Mouse (Mus musculus): ENCODE measurements at regions not wholly inside any gene's neighbourhood (a gene's known extent, or its start where the extent isn't known, plus 50 kb on each side); places are given as distances from the start of the nearest gene placed in this dataset.

- no peaks in the 10 kb centered on the region for H3K36me3 ChIP-seq
- H3K9me3 ChIP-seq (replicated peaks): no peaks in the 10 kb centered on the region
- H3K4me3 ChIP-seq: no peak overlapping the region
- no peaks in the 10 kb centered on the region for H3K4me1 ChIP-seq
- no peaks in the 10 kb centered on the region for H3K27me3 ChIP-seq (ENCODE audit: low read depth, poor library complexity, severe bottlenecking)
- no peak overlapping the region for H3K27ac ChIP-seq (replicated peaks)
- no peak for DNase-seq (ENCODE audit: low spot score)
- WGBS: 89% methylated on average over 20 of the region's 20 CpGs
Measured at GRCm38 (mm10) chr3:18937333-18938122, 690.9 kb downstream of the 1700064H15Rik start.

DNA sequence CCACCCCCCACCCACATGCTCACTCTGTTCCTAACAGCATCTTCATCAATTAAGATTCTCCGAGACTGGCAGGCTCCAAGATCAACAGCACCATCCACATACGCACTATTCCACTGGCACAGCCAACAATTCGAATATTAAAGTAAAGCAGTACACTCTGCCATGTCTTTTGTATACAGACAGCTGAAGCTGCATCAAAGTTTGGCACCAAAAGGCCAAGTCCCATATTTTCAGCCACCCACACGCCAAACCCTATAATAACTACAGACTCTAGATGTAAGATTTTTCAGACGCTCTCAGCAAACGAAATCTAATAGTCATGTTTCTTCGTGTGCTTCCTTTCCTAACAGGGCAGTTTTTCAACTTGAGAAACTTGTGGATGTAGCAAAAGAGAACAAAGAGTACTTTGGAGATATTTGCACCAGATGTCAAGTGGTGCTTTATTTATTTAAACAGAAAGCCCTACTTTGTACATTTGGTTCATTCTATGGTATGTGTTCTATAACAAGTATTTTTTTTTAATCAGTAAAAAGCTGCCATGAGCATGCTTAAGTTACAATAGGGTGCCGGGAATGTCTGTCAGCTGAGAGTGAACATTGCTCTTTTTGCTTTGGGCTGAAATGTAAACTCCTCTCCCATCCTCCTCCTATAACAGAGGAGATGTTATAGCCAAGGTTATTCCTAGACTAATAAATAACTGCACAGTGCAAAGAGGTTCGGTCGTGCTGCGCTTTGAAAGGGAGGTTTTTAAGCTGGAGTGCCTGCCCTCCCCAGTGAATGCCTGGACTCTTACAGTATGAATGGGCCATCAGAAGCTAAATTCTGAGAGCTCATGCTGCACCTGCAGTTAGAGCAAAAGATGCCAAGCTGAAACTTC lies 686.9 kb downstream of the 1700064H15Rik start:
- Histone ChIP-seq H3K9me3 (replicated peaks) (no peaks in the 10 kb centered on the region), H3K27ac (replicated peaks) (no peak overlapping the region), H3K4me1 (no peaks in the 10 kb centered on the region), H3K36me3 (no peaks in the 10 kb centered on the region), H3K4me3 (no peak overlapping the region), H3K27me3 (ENCODE audit: low read depth, poor library complexity, severe bottlenecking) (no peaks in the 10 kb centered on the region)
- DNase-seq (ENCODE audit: low spot score): no peak
- 86% methylated on average over 11 of the region's 11 CpGs for WGBS

DNA sequence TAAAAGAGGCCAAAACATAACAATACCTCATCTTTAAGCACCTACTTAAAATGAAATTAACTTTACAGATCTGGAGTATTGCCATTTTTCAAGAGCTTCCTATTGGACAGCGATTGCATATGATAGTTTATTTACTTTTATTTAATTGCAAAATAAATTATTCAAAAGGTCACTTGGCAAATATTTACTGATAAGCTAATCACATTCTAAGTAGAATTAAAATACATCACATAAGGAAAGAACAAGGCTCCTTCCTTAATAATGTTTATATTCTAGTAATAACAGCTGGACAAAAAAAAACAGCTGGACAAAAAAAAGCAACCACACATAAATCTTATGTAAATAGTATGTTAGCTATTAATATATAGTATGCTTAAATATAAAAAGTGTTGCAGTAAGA lies 668.1 kb downstream of the 1700064H15Rik start:
- Histone ChIP-seq H3K4me1 (no peaks in the 10 kb centered on the region), H3K27ac (replicated peaks) (no peak overlapping the region), H3K4me3 (no peak overlapping the region), H3K36me3 (no peaks in the 10 kb centered on the region), H3K27me3 (ENCODE audit: low read depth, poor library complexity, severe bottlenecking) (no peaks in the 10 kb centered on the region), H3K9me3 (replicated peaks) (no peaks in the 10 kb centered on the region)
- WGBS: 86% methylated on average over 1 of the region's 1 CpGs
- no peak for DNase-seq (ENCODE audit: low spot score)

DNA sequence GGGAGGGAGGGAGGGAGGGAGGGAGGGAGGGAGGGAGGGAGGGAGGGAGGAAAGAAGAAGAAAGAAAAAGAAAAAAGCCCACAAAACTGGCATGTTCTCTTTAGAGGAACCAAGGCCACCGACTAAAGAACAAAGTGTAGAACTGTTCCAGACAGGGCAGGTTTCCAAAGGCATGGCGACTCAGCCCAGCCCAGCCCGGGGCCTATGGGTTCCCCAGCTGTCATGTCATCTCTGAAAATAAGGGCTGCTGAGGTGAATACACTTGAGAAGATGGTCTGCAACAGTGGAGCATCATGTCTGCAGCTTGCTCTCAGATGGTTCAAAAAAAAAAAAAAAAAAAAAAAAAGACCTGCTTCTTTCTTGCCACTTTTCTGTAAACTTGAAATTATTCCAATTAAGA lies 639.8 kb downstream of the 1700064H15Rik start:
- H3K27me3 ChIP-seq (ENCODE audit: low read depth, poor library complexity, severe bottlenecking): no peaks in the 10 kb centered on the region
- H3K36me3 ChIP-seq: no peaks in the 10 kb centered on the region
- no peak for DNase-seq (ENCODE audit: low spot score)
- no peaks in the 10 kb centered on the region for H3K9me3 ChIP-seq (replicated peaks)
- no peak overlapping the region for H3K4me3 ChIP-seq
- H3K4me1 ChIP-seq: no peaks in the 10 kb centered on the region
- no peak overlapping the region for H3K27ac ChIP-seq (replicated peaks)
- WGBS: 96% methylated on average over 3 of the region's 3 CpGs

- 76% methylated on average over 13 of the region's 13 CpGs for WGBS
- no peak overlapping the region for H3K27ac ChIP-seq (replicated peaks)
- H3K27me3 ChIP-seq (ENCODE audit: low read depth, poor library complexity, severe bottlenecking): no peaks in the 10 kb centered on the region
- no peaks in the 10 kb centered on the region for H3K36me3 ChIP-seq
- H3K4me3 ChIP-seq: no peak overlapping the region
- no peaks in the 10 kb centered on the region for H3K4me1 ChIP-seq
- no peak for DNase-seq (ENCODE audit: low spot score)
- no peaks in the 10 kb centered on the region for H3K9me3 ChIP-seq (replicated peaks)
Measured at GRCm38 (mm10) chr3:18989577-18990240, 638.8 kb downstream of the 1700064H15Rik start.

DNA sequence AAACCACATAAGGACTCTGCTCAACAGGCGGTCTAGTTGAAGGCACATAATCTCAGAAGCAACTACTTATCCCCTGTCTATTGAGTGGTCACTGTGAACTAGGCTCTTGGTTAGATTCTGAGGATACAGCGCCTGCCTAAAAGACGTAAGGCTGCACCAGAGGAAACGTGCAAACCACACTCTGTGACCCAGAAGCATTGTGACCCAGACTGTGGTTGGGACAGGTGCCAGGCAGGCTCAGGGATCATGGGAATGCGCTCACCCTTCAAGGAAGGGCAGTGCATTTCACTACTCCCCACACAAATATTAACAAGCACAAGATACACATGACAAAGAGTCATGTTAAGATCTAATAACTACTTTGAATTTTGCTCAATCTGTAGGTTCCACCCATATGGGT lies 628.3 kb downstream of the 1700064H15Rik start:
- DNase-seq (ENCODE audit: low spot score): no peak
- 86% methylated on average over 5 of the region's 5 CpGs for WGBS

GRCm38 (mm10) chr3:19002056-19002455 lies 626.4 kb downstream of the 1700064H15Rik start:
- no peak for DNase-seq (ENCODE audit: low spot score)
- Histone ChIP-seq H3K4me1 (no peaks in the 10 kb centered on the region), H3K36me3 (no peaks in the 10 kb centered on the region), H3K4me3 (no peak overlapping the region), H3K27ac (replicated peaks) (no peak overlapping the region), H3K9me3 (replicated peaks) (no peaks in the 10 kb centered on the region), H3K27me3 (ENCODE audit: low read depth, poor library complexity, severe bottlenecking) (no peaks in the 10 kb centered on the region)
- WGBS: 91% methylated on average over 7 of the region's 7 CpGs

More for the DNA sequence above, 628.3 kb downstream of the 1700064H15Rik start:
- Histone ChIP-seq H3K4me3 (no peak overlapping the region), H3K4me1 (no peaks in the 10 kb centered on the region), H3K9me3 (replicated peaks) (no peaks in the 10 kb centered on the region), H3K27ac (replicated peaks) (no peak overlapping the region), H3K27me3 (ENCODE audit: low read depth, poor library complexity, severe bottlenecking) (no peaks in the 10 kb centered on the region), H3K36me3 (no peaks in the 10 kb centered on the region)

DNA sequence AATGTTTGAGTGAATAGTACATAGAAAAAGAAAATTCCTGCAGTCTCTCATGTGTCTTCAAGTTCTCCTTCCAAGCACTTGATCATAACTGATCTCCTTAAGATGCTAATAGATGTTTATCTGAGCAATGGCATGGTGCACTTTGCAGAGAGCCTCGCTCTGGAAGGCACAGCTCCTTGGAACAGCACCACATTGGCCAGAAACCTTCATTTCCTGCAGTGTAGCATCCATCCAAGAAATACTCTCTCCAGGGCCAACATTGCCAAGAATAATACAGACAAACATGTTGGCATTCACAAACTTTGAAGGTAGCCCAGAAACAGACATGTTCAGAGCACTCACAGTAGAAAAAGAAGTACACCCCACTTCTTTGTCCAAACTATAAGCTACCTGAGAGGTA lies 623.7 kb downstream of the 1700064H15Rik start:
- H3K9me3 ChIP-seq (replicated peaks): no peaks in the 10 kb centered on the region
- H3K27ac ChIP-seq (replicated peaks): no peak overlapping the region
- WGBS: 87% methylated on average over 1 of the region's 1 CpGs

GRCm38 (mm10) chr3:19044566-19044965 lies 583.9 kb downstream of the 1700064H15Rik start:
- 74% methylated on average over 3 of the region's 3 CpGs for WGBS
- no peaks in the 10 kb centered on the region for H3K27me3 ChIP-seq (ENCODE audit: low read depth, poor library complexity, severe bottlenecking)
- no peaks in the 10 kb centered on the region for H3K36me3 ChIP-seq
- DNase-seq (ENCODE audit: low spot score): no peak
- H3K4me3 ChIP-seq: no peak overlapping the region
- no peak overlapping the region for H3K27ac ChIP-seq (replicated peaks)
- no peaks in the 10 kb centered on the region for H3K4me1 ChIP-seq
- H3K9me3 ChIP-seq (replicated peaks): no peaks in the 10 kb centered on the region

More for the DNA sequence above, 623.7 kb downstream of the 1700064H15Rik start:
- no peaks in the 10 kb centered on the region for H3K36me3 ChIP-seq
- no peak for DNase-seq (ENCODE audit: low spot score)
- H3K4me3 ChIP-seq: no peak overlapping the region
- no peaks in the 10 kb centered on the region for H3K27me3 ChIP-seq (ENCODE audit: low read depth, poor library complexity, severe bottlenecking)
- H3K4me1 ChIP-seq: no peaks in the 10 kb centered on the region

DNA sequence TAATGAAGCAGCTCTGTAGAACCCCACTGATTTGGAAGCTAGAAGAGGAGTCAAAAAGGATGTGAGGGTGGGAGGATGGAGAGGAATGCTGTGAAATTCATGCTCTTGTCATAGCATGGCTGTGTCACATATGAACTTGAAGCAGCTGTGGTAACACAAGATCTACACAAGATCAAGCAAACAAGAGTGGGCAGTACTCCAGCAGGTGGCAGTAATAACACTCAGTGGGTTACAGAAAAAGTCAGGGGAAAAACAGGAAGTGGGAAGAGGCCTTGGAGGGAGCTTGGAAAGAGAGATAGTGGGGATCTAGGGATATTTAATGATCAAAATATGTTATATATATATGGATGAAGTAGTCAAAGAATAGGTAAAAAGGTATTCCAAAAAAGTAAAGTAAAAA lies 582.5 kb downstream of the 1700064H15Rik start:
- H3K27me3 ChIP-seq (ENCODE audit: low read depth, poor library complexity, severe bottlenecking): no peaks in the 10 kb centered on the region
- H3K27ac ChIP-seq (replicated peaks): no peak overlapping the region
- no peaks in the 10 kb centered on the region for H3K4me1 ChIP-seq
- H3K9me3 ChIP-seq (replicated peaks): no peaks in the 10 kb centered on the region
- H3K36me3 ChIP-seq: no peaks in the 10 kb centered on the region
- H3K4me3 ChIP-seq: no peak overlapping the region
- DNase-seq (ENCODE audit: low spot score): no peak

DNA sequence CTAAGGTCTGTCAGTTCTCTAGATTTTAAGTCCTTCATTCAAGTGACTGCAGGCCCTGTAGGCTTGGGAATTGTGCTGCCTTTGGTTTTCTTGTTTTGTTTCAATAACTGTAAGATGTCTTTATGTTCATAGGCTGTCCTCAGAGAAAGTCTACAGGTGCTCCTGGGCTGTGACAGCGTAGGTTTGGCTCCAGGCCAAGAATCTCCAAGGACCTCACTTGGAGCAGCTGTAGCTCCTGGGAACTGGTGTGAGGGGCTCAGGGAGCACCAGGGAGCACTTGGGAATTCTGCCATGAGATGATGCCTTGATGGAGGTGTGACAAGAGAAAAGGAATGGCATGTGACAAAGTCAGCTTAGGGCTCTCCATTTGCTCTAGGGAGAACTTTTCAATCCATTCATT lies 581.9 kb downstream of the 1700064H15Rik start:
- WGBS: 87% methylated on average over 1 of the region's 1 CpGs

DNA sequence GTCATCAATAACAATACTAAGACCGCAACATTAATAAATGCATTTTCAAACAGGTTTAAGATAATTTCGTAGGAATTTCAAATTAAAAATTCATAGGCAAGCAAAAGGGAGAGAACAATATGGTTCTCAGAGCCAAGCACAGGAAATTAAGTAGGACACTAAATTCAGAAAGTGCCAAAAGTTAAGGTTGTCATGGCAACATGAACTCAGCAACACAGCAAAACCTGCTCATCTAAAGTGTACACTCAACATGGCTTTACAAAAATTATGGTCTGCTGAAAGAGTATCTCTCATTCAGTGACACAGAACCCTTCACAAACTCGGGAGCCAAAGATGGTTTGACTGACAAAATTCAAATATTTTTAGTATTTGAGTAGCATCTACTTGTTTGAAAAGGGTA lies 572.5 kb downstream of the 1700064H15Rik start:
- H3K27ac ChIP-seq (replicated peaks): no peak overlapping the region
- H3K36me3 ChIP-seq: no peaks in the 10 kb centered on the region
- no peak for DNase-seq (ENCODE audit: low spot score)
- no peaks in the 10 kb centered on the region for H3K9me3 ChIP-seq (replicated peaks)
- peaks cover 13% of the 10 kb centered on the region for H3K27me3 ChIP-seq (ENCODE audit: low read depth, poor library complexity, severe bottlenecking)
- H3K4me1 ChIP-seq: peaks cover 9% of the 10 kb centered on the region
- WGBS: 79% methylated on average over 3 of the region's 3 CpGs
- H3K4me3 ChIP-seq: no peak overlapping the region

More for the DNA sequence above, 581.9 kb downstream of the 1700064H15Rik start:
- Histone ChIP-seq H3K27me3 (ENCODE audit: low read depth, poor library complexity, severe bottlenecking) (no peaks in the 10 kb centered on the region), H3K9me3 (replicated peaks) (no peaks in the 10 kb centered on the region), H3K27ac (replicated peaks) (no peak overlapping the region), H3K36me3 (no peaks in the 10 kb centered on the region), H3K4me1 (no peaks in the 10 kb centered on the region), H3K4me3 (no peak overlapping the region)
- no peak for DNase-seq (ENCODE audit: low spot score)

Measured in midbrain, embryonic 10.5 days (tissue).